Mouse (Mus musculus) midbrain, postnatal 0 days (tissue): ENCODE measurements around the gene Hmga1b. TPM values are rescaled to one million over a fixed set of nuclear protein-coding genes. Genes with fewer than 3 reads are reported as not detected.
A peak's percentile ranks its signal among the peaks of the same experiment; 100 is the strongest.
"Not testable (repeated sequence)": the region's sequence is repeated elsewhere in the genome, so short reads cannot be mapped to it uniquely, and the experiment has no call there.

ENCODE experiments used
- ATAC-seq: fragments of 200-750 bp; cut with Nextera tagmentation; 2 replicates; pipeline ENCODE4 v1.8.0; 2017; ENCODE audit warnings: moderate number of reproducible peaks, mild to moderate bottlenecking, moderate TSS enrichment, moderate library complexity; ENCODE audit not compliant: low FRiP score
- DNase-seq: peaks from one replicate; pipeline ENCODE4 v3.0.0-alpha.2; 2015; ENCODE audit warnings: low spot score
- H3K27ac ChIP-seq: fragments of 300-500 bp; sonication (generic); 2 replicates; pipeline ENCODE4 v1.5.1; 2014; ENCODE audit warnings: low read depth, mild to moderate bottlenecking, low read length, mixed read lengths
- H3K27me3 ChIP-seq: fragments of 300-500 bp; sonication (generic); 2 replicates; pipeline ENCODE4 v1.6.1; 2014; ENCODE audit warnings: low read length, control low read depth, mixed read lengths; ENCODE audit not compliant: insufficient read depth
- H3K36me3 ChIP-seq: fragments of 300-500 bp; sonication (generic); 2 replicates; pipeline ENCODE4 v1.6.1; 2014; ENCODE audit warnings: low read length, control low read depth, mixed read lengths; ENCODE audit not compliant: insufficient read depth
- H3K4me1 ChIP-seq: fragments of 300-500 bp; sonication (generic); 2 replicates; pipeline ENCODE4 v1.6.1; 2014; ENCODE audit warnings: mild to moderate bottlenecking, control low read depth, antibody characterized with exemption, low read length, mixed read lengths; ENCODE audit not compliant: insufficient read depth
- H3K4me2 ChIP-seq: fragments of 300-500 bp; sonication (generic); 2 replicates; pipeline ENCODE4 v1.6.1; 2014; ENCODE audit warnings: low read depth, mild to moderate bottlenecking, low read length, mixed read lengths; ENCODE audit not compliant: poor library complexity, severe bottlenecking
- H3K4me3 ChIP-seq: fragments of 300-500 bp; sonication (generic); 2 replicates; pipeline ENCODE4 v1.5.1; 2014; ENCODE audit warnings: low read depth, mild to moderate bottlenecking, low read length, moderate library complexity
- H3K9ac ChIP-seq: fragments of 300-500 bp; sonication (generic); replicated peaks from 2 replicates; pipeline ENCODE4 v1.6.1; 2014; ENCODE audit warnings: mild to moderate bottlenecking, low read length, moderate library complexity, mixed read lengths; ENCODE audit not compliant: poor library complexity, severe bottlenecking
- H3K9me3 ChIP-seq: fragments of 300-500 bp; sonication (generic); 2 replicates; pipeline ENCODE4 v1.6.1; 2016; ENCODE audit warnings: low read length, control low read depth
- CTCF ChIP-seq: IDR thresholded peaks from 2 replicates; pipeline ENCODE4 v1.5.1; 2016; ENCODE audit warnings: antibody characterized with exemption, mild to moderate bottlenecking
- WGBS: fragments of 180-500 bp; shearing (Covaris S2); extraction: QIAGEN DNeasy Blood & Tissue Kit; methylation state at CpG from one replicate; pipeline ENCODE4 v1.1.7; 2014; 5-methylcytosine and 5-hydroxymethylcytosine counted together
- polyA plus RNA-seq: library from polyadenylated mRNA; unstranded; fragments of >200 nt; fragmentation: Nextera tagmentation; extraction: Ambion mirVana; gene quantifications from 2 replicates; pipeline ENCODE4 v1.2.1, GENCODE M21; 2015
- total RNA-seq: library from RNA; depleted of rRNA; stranded (reverse); fragments of >200 nt; gene quantifications from 2 replicates; pipeline ENCODE4 v1.2.3, GENCODE M21; 2014

Hmga1b gene
- total and polyA plus RNA-seq, 2 experiments from 2014 or later, result 0.93 to 2.7 TPM

DNA sequence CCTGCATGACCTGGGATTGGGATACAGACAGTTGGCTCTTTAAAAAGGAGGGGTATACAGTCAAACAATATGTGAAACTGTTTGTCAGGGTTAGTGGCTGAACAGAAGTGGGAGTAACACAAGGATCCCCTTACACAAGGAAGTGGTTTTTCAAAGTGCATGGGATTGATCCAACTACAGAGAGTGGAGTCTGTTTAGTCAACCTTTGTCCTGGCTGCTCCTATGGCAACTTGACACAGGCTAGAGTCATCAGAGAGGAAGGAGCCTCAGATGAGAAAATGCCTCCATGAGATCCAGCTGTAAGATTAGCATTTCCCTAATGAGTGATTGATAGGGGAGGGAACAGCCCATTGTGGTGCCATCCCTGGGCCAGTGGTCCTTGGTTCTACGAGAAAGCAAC is 5.6 kb downstream of the Hmga1b start:
- ATAC-seq, result no peak
- H3K9me3 ChIP-seq, result no peaks in the 10 kb centered on the region
- H3K4me3 ChIP-seq, result no peak overlapping the region
- no peaks in the 10 kb centered on the region for H3K36me3 ChIP-seq
- DNase-seq, result no peak
- no peaks in the 10 kb centered on the region for H3K4me1 ChIP-seq
- TF ChIP-seq CTCF, result no peak
- H3K4me2 ChIP-seq, result no peak overlapping the region
- H3K27me3 ChIP-seq, result no peaks in the 10 kb centered on the region
- H3K27ac ChIP-seq, result no peak overlapping the region
- 48% methylated on average over 1 of the region's 1 CpGs for WGBS
- H3K9ac ChIP-seq, result no peak overlapping the region

DNA sequence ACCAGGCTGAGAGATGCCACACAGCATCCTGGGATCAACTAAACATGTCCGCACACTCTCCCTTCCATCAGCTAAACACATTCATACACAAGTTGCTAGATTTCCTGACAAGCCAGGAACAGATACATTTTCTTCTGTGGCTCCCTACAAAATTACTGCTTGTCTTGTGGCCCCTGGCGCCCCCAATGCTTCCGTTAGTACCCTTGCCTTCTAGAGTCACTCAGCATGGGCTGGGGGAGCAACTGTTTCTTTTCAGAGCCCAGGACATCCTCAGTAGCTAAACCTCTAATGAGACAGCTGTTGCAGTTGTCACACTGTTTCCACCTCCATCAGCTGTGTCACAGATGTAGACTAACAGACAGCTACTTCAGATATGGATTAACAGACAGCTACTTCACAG is 10.2 kb downstream of the Hmga1b start:
- TF ChIP-seq CTCF, result no peak
- no peak for DNase-seq
- Histone ChIP-seq H3K9me3 (no peaks in the 10 kb centered on the region), H3K9ac (no peak overlapping the region), H3K27ac (no peak overlapping the region), H3K4me1 (no peaks in the 10 kb centered on the region), H3K27me3 (no peaks in the 10 kb centered on the region), H3K4me2 (no peak overlapping the region), H3K36me3 (no peaks in the 10 kb centered on the region), H3K4me3 (no peak overlapping the region)
- WGBS, result 74% methylated on average over 3 of the region's 3 CpGs
- ATAC-seq, result no peak

DNA sequence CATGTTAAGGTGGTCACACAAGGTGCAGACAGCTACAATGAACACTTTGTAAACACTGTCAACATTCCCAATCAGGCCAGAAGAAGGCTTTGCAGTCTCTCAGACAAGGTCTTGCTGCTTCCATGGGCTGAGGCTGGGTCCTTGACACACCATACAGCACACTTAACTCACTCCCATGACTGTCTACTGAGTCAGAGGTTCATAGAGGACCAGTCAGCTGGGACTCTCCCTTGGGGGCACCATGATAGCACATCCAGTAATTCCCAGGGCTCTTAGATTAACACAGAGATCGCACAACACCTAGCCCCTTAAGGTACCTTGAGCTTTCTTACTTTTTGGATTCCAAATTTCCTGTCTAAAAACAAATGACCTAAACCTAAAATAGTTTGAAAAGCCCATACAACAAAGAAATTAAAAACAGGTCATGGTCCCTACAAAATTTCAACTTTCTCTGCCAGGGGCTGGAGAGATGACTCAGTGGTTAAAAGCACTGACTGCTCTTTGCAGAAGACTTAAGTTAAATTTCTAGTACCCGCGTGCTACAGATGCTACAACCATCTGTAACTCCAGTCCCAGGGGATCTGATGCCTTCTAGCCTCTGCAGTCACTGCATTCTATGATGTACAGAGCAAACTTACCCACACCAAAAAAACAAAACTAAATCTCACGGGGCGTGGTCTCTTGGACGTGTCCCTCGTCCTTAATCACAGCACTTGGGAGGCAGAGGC is 11.0 kb downstream of the Hmga1b start:
- Histone ChIP-seq H3K27ac (no peak overlapping the region), H3K4me1 (no peaks in the 10 kb centered on the region), H3K9ac (no peak overlapping the region), H3K4me2 (no peak overlapping the region), H3K9me3 (no peaks in the 10 kb centered on the region), H3K4me3 (no peak overlapping the region), H3K36me3 (no peaks in the 10 kb centered on the region), H3K27me3 (no peaks in the 10 kb centered on the region)
- DNase-seq, result no peak
- no peak for TF ChIP-seq CTCF
- ATAC-seq, result no peak
- WGBS, result 89% methylated on average over 7 of the region's 7 CpGs

- no peaks in the 10 kb centered on the region for H3K27me3 ChIP-seq
- no peak overlapping the region for H3K4me2 ChIP-seq
- peak; percentile 81 for ATAC-seq
- peak; percentile 93 for DNase-seq
- H3K4me1 ChIP-seq, result no peaks in the 10 kb centered on the region
- no peak overlapping the region for H3K9ac ChIP-seq
- TF ChIP-seq CTCF, result peak; percentile 100
- no peaks in the 10 kb centered on the region for H3K9me3 ChIP-seq
- no peak overlapping the region for H3K4me3 ChIP-seq
- WGBS, result 25% methylated on average over 15 of the region's 15 CpGs
- peaks cover 6% of the 10 kb centered on the region for H3K36me3 ChIP-seq
- no peak overlapping the region for H3K27ac ChIP-seq
Observed at GRCm38 (mm10) chr11:120775774-120776469, 13.3 kb downstream of the Hmga1b start.

DNA sequence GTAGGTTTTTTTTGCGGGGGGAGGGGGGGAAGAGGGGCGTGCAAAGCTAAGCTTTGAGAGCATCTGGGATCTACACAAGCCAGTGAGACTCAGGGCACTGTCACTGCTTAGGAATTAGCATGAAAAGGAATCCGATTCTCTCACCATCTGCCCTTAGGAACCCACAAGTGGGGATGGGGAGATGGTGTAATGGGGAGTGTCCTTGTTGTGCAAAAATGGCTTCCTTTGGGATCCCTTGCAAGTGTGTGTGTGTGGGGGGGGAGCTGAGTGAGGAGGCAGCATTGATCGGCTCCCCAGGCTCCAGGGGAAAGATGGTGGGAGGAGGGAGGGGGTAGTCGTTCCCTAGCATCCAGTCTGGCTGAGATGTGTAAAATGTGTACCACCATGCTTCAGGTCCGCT is 14.5 kb downstream of the Hmga1b start:
- 27% methylated on average over 6 of the region's 6 CpGs for WGBS
- Histone ChIP-seq H3K9ac (0 out of 2 replicates have a peak overlapping the region, but pooled peaks have one; percentile 19), H3K27ac (no peak overlapping the region), H3K4me1 (no peaks in the 10 kb centered on the region), H3K9me3 (no peaks in the 10 kb centered on the region), H3K27me3 (no peaks in the 10 kb centered on the region), H3K4me2 (no peak overlapping the region), H3K36me3 (peaks cover 13% of the 10 kb centered on the region), H3K4me3 (no peak overlapping the region)
- no peak for TF ChIP-seq CTCF
- DNase-seq (no peak), ATAC-seq (no peak)

GRCm38 (mm10) chr11:120779876-120780275 is 17.3 kb downstream of the Hmga1b start:
- H3K27me3 ChIP-seq, result no peaks in the 10 kb centered on the region
- no peak overlapping the region for H3K27ac ChIP-seq
- H3K36me3 ChIP-seq, result peaks cover 16% of the 10 kb centered on the region
- no peak overlapping the region for H3K4me2 ChIP-seq
- TF ChIP-seq CTCF, result no peak
- H3K4me1 ChIP-seq, result peaks cover 2% of the 10 kb centered on the region; the same call in 1 of the 2 replicates
- no peaks in the 10 kb centered on the region for H3K9me3 ChIP-seq
- DNase-seq (no peak), ATAC-seq (no peak)
- 83% methylated on average over 1 of the region's 1 CpGs for WGBS
- H3K9ac ChIP-seq, result no peak overlapping the region
- no peak overlapping the region for H3K4me3 ChIP-seq

- H3K4me1 ChIP-seq, ATAC-seq, H3K27ac ChIP-seq, H3K9me3 ChIP-seq, H3K9ac ChIP-seq, H3K27me3 ChIP-seq, H3K4me2 ChIP-seq, H3K4me3 ChIP-seq, DNase-seq: not testable (repeated sequence)
- 92% methylated on average over 6 of the region's 6 CpGs for WGBS
- H3K36me3 ChIP-seq, result peaks cover 16% of the 10 kb centered on the region
Observed at GRCm38 (mm10) chr11:120781361-120781760, 18.8 kb downstream of the Hmga1b start.
